Mouse (Mus musculus): ENCODE measurements at regions not wholly inside any gene's neighbourhood (a gene's known extent, or its start where the extent isn't known, plus 50 kb on each side); places are given as distances from the start of the nearest gene placed in this dataset.
A peak's percentile ranks its signal among the peaks of the same experiment; 100 is the strongest.

DNA sequence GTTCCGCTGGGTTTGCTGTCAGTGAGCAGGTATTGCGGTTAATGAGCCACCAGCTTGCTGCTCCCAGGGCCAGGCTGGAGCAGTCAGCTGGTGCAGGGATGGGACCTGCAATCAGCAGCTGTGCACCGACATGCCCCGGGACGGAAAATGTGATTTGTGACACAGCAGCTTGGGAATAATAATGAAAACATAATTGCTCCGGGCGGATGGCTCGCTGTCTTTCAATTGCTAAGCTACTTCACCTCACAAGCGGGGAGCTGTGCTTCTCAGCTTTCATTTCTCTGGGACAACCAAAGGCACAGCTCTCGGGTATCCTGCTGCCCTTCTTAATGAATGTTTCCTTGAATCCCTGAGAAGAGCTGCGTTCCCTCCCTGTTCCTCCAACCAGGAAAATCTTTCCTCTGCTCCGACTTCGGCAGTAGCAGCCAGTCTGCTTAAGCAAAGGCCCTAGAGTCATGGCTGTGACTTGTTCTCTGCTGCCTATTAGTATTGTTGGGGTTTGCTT is 235.3 kb upstream of the A1bg start:
- no peak for DNase-seq (ENCODE audit: low read depth)

GRCm38 (mm10) chr15:61157543-61157942 is 234.7 kb upstream of the A1bg start:
- DNase-seq (ENCODE audit: low read depth) = peak; percentile 92

DNA sequence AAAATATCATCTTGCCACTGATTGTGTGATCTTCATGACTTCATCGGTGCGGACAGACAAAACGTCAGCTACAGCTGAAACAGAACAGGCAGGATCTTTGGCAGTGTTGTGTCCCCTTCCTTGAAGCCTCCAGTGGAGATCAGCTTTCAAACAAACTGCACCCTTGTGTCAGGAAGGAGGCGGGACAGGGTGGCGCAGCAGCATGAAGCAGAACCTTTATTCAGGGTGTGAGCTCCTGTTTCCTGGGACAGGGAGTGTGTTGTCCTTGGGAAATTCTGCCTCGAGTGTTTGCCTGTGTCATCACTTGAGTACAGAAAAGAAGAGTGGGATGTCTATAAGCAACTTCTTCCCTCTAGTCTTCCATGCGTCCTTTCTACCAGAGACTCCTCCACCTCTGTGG is 232.7 kb upstream of the A1bg start:
- DNase-seq (ENCODE audit: low read depth) = no peak

DNA sequence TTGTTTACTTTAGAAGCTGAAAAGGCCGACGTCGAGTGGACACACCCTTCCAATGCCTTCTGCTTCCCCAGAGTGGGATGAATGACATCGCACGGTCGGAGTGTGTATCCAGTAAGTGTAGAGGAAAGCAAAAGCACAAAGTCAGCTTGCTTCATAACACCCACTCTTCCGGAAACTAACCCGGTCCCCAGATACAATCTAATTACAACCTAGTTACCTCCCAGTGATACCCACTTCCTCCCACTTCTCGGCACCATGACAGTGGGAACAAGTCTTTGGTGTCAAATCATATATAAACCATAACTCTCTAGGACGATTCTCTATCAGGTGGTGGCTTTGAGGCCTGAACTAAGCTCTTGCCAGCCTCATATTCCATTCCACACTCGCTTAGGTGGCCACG is 231.4 kb upstream of the A1bg start:
- peak; percentile 15 for DNase-seq (ENCODE audit: low read depth)

GRCm38 (mm10) chr15:61142851-61143250 is 220.0 kb upstream of the A1bg start:
- no peak for DNase-seq (ENCODE audit: low read depth)

DNA sequence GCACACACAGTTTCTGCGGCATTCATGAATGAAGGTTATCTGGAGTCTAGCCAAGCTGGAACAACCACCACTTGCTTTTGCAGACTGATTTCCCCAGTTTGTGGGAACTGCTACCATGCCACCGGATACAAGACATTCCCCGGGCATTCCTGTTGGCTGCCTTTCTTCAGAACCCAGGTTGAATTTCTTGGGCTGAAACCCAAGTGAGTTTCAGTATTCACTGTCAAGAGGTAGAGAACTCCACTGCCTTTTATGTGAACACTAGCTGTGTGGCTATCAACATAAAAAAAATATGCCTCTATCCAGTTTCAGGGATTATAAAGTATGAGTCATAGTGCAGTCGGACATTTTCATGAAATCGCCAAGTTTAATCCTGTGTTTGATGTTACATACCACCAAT is 216.3 kb upstream of the A1bg start:
- DNase-seq (ENCODE audit: low read depth) = no peak

DNA sequence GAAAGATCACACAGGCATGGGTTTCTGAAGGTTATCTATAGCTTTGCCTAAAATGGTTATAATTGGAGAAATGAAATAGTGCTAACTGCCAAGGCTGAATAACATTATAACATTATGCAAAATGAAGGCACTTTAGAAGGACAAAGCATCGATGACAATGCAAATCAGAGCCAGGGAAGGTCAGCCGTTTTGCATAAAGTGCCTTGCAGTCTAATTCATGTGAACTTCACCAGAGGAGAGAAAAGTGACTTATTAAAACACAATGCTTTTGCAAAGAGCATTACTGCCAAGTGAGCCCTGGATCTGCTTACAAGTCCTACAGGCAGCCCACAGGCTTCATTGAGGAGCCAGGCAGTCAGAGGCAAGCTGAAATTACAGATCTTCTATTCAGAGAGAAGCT is 214.0 kb upstream of the A1bg start:
- DNase-seq (ENCODE audit: low read depth) = no peak

DNA sequence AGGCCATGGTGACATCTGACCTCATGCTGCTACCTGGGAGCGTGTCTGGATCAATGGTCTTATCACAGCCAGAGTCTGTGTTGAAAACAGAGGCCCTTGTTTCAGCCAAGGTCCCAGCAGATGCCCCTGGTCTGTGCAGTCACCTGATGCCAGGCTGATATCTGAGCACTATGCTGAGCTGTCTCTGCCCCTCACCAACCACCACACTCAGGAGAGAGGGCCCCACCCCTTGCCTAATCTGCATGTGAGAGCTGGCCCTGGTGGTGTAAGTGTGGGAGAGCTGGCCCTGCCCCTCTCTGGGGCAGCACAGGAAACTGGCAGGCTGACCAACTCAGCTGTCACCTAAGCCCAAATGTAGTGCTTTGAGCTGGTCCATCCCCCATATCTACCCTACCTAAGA is 210.5 kb upstream of the A1bg start:
- no peak for DNase-seq (ENCODE audit: low read depth)

DNA sequence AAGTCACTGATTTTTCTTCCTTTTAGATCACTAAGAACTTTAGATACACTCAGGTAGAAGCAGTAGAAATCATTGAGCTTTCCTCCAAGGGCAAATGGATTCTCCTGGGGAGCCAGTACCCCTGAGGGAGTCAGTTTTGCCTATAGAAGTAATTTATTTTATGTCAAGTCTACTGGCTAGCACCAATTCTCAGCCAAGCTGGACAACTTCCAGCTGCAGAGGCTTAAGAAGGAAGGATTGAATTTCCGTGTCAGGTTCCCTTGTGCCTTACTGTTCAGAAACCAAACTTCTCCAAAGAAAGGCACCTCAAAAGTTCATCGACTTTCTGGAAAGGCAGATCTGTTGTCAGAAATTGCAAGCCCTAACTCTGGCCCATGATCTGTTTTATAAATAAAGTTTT is 205.2 kb upstream of the A1bg start:
- no peak for DNase-seq (ENCODE audit: low read depth)

GRCm38 (mm10) chr15:61127130-61127529 is 204.3 kb upstream of the A1bg start:
- DNase-seq (ENCODE audit: low read depth) = no peak

- DNase-seq (ENCODE audit: low read depth) = no peak
Observed at GRCm38 (mm10) chr15:61116912-61117311, 194.1 kb upstream of the A1bg start.

DNA sequence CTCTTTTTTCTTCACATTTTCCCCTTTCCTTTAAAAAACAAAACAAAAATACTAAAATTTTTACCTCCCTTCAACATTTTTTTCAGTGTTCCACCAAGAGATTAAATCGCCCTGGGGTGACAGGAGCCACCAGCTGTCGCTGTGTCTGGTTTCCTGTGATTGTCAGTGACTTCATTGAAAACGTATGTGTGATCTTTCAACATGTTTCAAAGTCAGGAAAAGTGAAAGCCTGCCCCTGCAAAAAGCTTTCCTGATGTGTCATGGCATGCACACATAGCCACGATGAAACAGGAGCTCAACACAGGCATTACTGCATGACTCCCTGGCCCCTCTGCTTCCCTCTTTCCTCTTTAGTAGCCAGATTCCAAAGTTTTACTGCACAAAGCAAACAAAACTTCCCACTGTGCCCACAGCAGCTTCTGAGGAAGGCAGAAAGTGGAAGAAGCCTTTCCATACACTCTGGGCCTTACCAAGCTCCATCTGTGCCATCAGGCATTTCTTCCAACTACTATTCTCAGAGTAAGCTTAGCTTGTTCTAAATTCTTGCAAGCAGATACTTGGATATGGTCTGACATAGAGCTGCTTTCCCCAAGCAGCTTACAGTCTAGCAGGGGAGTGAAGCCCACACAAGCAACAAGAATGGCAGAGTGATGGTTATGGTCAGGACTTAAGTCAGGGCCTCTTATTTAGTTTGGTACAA is 186.8 kb upstream of the A1bg start:
- no peak for DNase-seq (ENCODE audit: low read depth)

DNA sequence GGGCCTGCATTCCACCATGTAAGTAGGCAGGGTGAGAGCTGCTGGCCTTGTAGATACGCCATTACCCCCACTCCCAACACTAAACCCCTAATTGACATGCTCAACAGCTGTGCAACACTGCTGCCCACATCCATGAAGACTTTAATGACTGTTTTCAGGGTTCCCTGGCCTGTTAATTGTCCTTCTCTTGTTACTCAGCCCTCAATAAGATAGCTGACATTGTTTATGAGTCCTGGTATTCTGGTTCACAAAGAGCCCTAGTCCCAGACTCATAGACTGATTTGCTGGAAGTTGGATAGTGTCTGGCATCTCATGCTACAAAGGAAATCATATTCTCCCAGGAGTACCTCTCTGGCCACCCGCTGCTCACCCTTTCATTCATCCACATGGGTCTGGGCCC is 186.1 kb upstream of the A1bg start:
- DNase-seq (ENCODE audit: low read depth) = no peak

GRCm38 (mm10) chr15:61102421-61103412 is 179.9 kb upstream of the A1bg start:
- peak; percentile 63 for DNase-seq (ENCODE audit: low read depth)

- no peak for DNase-seq (ENCODE audit: low read depth)
Observed at GRCm38 (mm10) chr15:61100807-61101206, 178.0 kb upstream of the A1bg start.

GRCm38 (mm10) chr15:61098968-61099367 is 176.2 kb upstream of the A1bg start:
- no peak for DNase-seq (ENCODE audit: low read depth)

DNA sequence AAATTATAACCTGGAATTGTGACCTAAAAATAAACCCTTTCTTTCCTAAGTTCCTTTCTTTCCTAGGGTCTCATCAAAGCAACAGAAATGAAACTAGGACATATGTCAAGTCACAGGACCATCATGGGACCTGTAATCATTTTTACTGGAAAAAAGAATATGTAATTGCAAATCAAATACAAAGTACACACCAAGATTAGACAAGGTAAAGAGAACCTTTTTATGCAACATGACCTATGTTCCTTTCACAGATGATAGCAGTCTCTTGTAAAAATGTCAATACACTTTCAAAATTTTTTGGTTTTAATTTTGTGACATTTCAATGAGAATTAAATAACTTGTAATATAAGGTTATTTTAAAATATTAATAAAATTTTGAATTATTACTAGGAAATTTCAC is 175.7 kb upstream of the A1bg start:
- DNase-seq (ENCODE audit: low read depth) = no peak

DNA sequence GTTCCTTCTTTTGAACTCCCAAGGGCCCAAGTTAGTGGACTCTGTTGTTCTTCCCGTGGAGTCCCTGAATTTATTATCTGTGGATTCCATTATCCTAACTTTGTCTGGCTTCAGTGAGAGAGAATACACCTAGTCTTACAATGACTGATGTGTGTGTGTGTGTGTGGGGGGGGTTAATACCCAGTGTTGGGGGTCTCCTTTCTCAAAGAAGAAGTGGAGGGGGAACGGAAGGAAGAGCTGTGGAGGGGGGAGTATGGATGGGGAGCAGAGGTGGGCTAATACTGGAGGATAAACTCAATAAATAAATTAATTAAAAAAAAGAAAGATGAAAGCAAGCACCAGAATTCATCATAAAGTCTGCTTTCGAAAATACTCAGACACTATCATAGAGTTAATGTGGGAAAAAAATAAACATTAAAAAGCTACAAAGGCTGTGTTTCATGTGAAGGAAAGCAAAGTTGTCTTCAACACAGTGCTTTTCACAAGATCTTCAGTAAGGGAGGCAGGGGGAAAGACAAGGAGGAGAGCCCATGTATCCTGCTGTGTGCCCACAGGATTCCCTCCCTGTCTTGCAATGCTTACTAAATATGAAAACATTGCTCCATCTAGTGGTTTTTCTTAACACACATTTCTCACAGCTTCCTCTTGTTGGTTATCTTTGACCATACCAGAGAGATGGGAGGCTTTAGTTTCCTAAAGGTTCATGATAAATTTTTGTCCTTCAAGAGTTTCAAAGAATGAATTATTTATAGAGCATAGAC is 173.4 kb upstream of the A1bg start:
- DNase-seq (ENCODE audit: low read depth) = peak; percentile 16

DNA sequence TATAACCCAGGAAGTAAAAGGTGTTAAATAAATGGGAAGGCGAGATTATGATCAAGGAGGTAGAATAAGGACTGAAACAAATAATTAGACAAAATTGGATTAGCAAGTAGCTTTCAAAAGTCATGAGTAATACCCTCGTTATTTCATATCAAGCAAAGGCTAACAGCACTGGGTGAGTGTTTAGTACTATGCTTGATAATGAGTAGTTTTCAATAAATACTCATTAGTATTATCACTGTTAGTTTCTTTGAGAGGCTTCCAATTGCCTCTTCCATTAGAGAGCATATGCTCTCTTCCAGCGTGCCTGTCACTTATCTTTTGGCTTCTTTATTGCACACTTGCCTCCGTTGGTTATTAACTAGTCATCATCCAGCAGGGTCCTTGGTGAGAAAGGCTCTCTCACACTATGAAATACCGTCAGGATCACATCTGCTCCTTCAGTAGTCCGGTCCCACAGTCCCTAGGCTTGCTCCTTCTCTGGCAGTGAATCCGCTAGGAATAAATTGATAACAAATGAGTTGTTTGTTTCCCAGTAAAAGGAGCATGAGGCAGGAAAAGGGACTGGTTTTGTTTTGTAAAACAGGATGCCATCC is 132.3 kb upstream of the A1bg start:
- no peak for DNase-seq (ENCODE audit: low read depth)

DNA sequence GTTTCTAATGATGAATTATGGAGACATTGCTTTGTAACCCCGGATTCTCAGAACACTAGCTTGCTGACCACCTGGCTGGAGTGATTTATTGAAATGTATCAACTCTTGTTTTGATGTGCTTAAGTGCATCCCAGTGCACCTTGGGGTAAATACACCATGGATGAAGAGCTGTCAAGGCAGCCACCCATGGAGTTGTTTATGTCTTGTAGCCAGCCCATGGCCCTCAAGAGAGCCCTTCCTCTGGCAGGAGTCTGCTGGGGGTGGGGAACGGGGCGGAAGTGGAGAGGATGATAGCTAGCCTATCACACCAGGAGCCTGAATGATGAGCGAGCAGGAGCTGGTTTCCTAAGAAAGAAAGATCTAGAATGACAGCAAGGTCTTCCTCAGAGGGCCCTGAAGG is 128.6 kb upstream of the A1bg start:
- no peak for DNase-seq (ENCODE audit: low read depth)

GRCm38 (mm10) chr15:61009509-61009908 is 86.7 kb upstream of the A1bg start:
- DNase-seq (ENCODE audit: low read depth) = no peak

GRCm38 (mm10) chr15:61007461-61008059 is 84.7 kb upstream of the A1bg start:
- no peak for DNase-seq (ENCODE audit: low read depth)

Measured in naive thymus-derived CD4-positive, alpha-beta T cell, adult 2 months (primary cell).